Mouse (Mus musculus) heart, embryonic 10.5 days (tissue): Measurements from ENCODE around the gene Gm38655. TPM values are rescaled to one million over a fixed set of nuclear protein-coding genes. Genes with fewer than 3 reads are reported as not detected.
"Not testable (repeated sequence)": the region's sequence is repeated elsewhere in the genome, so short reads cannot be mapped to it uniquely, and the experiment has no call there.

Experiments used
- DNase-seq: peaks from one replicate; pipeline ENCODE4 v3.0.0-alpha.2; 2017; ENCODE audit warnings: low spot score
- H3K27ac ChIP-seq: fragments of 300-500 bp; sonication (generic); 2 replicates; pipeline ENCODE4 v1.5.1; 2016; ENCODE audit warnings: mild to moderate bottlenecking
- H3K27me3 ChIP-seq: fragments of 300-500 bp; sonication (generic); 2 replicates; pipeline ENCODE4 v1.6.1; 2016; ENCODE audit warnings: mild to moderate bottlenecking; ENCODE audit not compliant: poor library complexity, insufficient read depth, severe bottlenecking
- H3K36me3 ChIP-seq: fragments of 300-500 bp; sonication (generic); 2 replicates; pipeline ENCODE4 v1.6.1; 2016; ENCODE audit warnings: mild to moderate bottlenecking, moderate library complexity
- H3K4me1 ChIP-seq: fragments of 300-500 bp; sonication (generic); 2 replicates; pipeline ENCODE4 v1.6.1; 2016; ENCODE audit warnings: mild to moderate bottlenecking
- H3K4me3 ChIP-seq: fragments of 300-500 bp; sonication (generic); 2 replicates; pipeline ENCODE4 v1.5.1; 2016; ENCODE audit warnings: mild to moderate bottlenecking, moderate library complexity
- H3K9me3 ChIP-seq: fragments of 300-500 bp; sonication (generic); 2 replicates; pipeline ENCODE4 v1.6.1; 2016; ENCODE audit warnings: mild to moderate bottlenecking, moderate library complexity
- WGBS: fragments of 180-500 bp; shearing (Covaris S2); methylation state at CpG from one replicate; pipeline ENCODE4 v1.1.7; 2016; 5-methylcytosine and 5-hydroxymethylcytosine counted together
- polyA plus RNA-seq: library from polyadenylated mRNA; unstranded; fragments of >200 nt; fragmentation: Nextera tagmentation; extraction: Ambion mirVana; gene quantifications from 2 replicates; pipeline ENCODE4 v1.2.1, GENCODE M21; 2016

Gene Gm38655
- polyA plus RNA-seq: 0.54 TPM in 1 of 2 replicates, not detected in the other

- Histone ChIP-seq H3K4me1 (peaks cover 16% of the 10 kb centered on the region), H3K4me3 (no peak within 1 kb of the TSS), H3K27me3 (0 out of 2 replicates have a peak, but pooled peaks cover 8% of the 10 kb centered on the region), H3K36me3 (no peaks in the 10 kb centered on the region), H3K9me3 (no peaks in the 10 kb centered on the region), H3K27ac (no peak within 1 kb of the TSS)
- no peak for DNase-seq
- 70% methylated on average over 9 of the region's 9 CpGs for WGBS
Measured at GRCm38 (mm10) chr17:25175411-25175810, at the start of gene Gm38655. Gene Gm38655 (minus strand): TSS chr17:25175471.

- Histone ChIP-seq H3K4me1 (peaks cover 26% of the 10 kb centered on the region), H3K27ac (no peak overlapping the region; the same call in 1 of the 2 replicates), H3K4me3 (peak overlapping the region; percentile 5; the same call in 1 of the 2 replicates), H3K9me3 (no peaks in the 10 kb centered on the region), H3K36me3 (peaks cover 38% of the 10 kb centered on the region), H3K27me3 (no peaks in the 10 kb centered on the region)
- 87% methylated on average over 7 of the region's 7 CpGs for WGBS
- DNase-seq: no peak
Measured at GRCm38 (mm10) chr17:25224586-25225222, 49.4 kb upstream of the Gm38655 start.

- Histone ChIP-seq H3K27me3 (no peaks in the 10 kb centered on the region), H3K4me3 (peak overlapping the region; percentile 67), H3K9me3 (no peaks in the 10 kb centered on the region), H3K27ac (peak overlapping the region; percentile 77), H3K4me1 (peaks cover 26% of the 10 kb centered on the region), H3K36me3 (peaks cover 33% of the 10 kb centered on the region)
- 47% methylated on average over 6 of the region's 6 CpGs for WGBS
- no peak for DNase-seq
Measured at GRCm38 (mm10) chr17:25222951-25223601, 47.8 kb upstream of the Gm38655 start.

- H3K27ac ChIP-seq: peak overlapping the region; percentile 77
- peaks cover 32% of the 10 kb centered on the region for H3K36me3 ChIP-seq
- not testable (repeated sequence) for DNase-seq, H3K9me3 ChIP-seq, H3K27me3 ChIP-seq
- 8% methylated on average over 20 of the region's 28 CpGs for WGBS
- H3K4me3 ChIP-seq: peak overlapping the region; percentile 67
- peaks cover 26% of the 10 kb centered on the region for H3K4me1 ChIP-seq
Measured at GRCm38 (mm10) chr17:25222504-25222940, 47.3 kb upstream of the Gm38655 start.

GRCm38 (mm10) chr17:25221821-25222503, 46.7 kb upstream of the Gm38655 start:
- peak overlapping the region; percentile 84 for H3K27ac ChIP-seq
- H3K27me3 ChIP-seq: no peaks in the 10 kb centered on the region
- peak overlapping the region; percentile 67 for H3K4me3 ChIP-seq
- peak; percentile 90 for DNase-seq
- under 1% methylated on average over 21 of the region's 30 CpGs for WGBS
- H3K4me1 ChIP-seq: peaks cover 26% of the 10 kb centered on the region
- H3K9me3 ChIP-seq: no peaks in the 10 kb centered on the region
- H3K36me3 ChIP-seq: peaks cover 34% of the 10 kb centered on the region

GRCm38 (mm10) chr17:25220746-25221145, 45.5 kb upstream of the Gm38655 start:
- peaks cover 21% of the 10 kb centered on the region for H3K4me1 ChIP-seq
- H3K9me3 ChIP-seq: no peaks in the 10 kb centered on the region
- peaks cover 32% of the 10 kb centered on the region for H3K36me3 ChIP-seq
- H3K4me3 ChIP-seq: no peak overlapping the region
- no peak overlapping the region; the same call in 1 of the 2 replicates for H3K27ac ChIP-seq
- no peak for DNase-seq
- no peaks in the 10 kb centered on the region for H3K27me3 ChIP-seq
- WGBS: 86% methylated on average over 1 of the region's 1 CpGs

GRCm38 (mm10) chr17:25219492-25220295, 44.4 kb upstream of the Gm38655 start:
- 91% methylated on average over 15 of the region's 15 CpGs for WGBS
- peaks cover 42% of the 10 kb centered on the region for H3K36me3 ChIP-seq

GRCm38 (mm10) chr17:25218967-25219366, 43.7 kb upstream of the Gm38655 start:
- peaks cover 19% of the 10 kb centered on the region for H3K4me1 ChIP-seq
- H3K27ac ChIP-seq: no peak overlapping the region
- H3K9me3 ChIP-seq: no peaks in the 10 kb centered on the region
- peaks cover 49% of the 10 kb centered on the region for H3K36me3 ChIP-seq
- H3K27me3 ChIP-seq: no peaks in the 10 kb centered on the region
- 80% methylated on average over 9 of the region's 9 CpGs for WGBS
- DNase-seq: no peak
- H3K4me3 ChIP-seq: no peak overlapping the region

More at GRCm38 (mm10) chr17:25219492-25220295, 44.4 kb upstream of the Gm38655 start:
- Histone ChIP-seq H3K27ac (no peak overlapping the region), H3K27me3 (no peaks in the 10 kb centered on the region), H3K4me3 (no peak overlapping the region), H3K4me1 (peaks cover 21% of the 10 kb centered on the region), H3K9me3 (no peaks in the 10 kb centered on the region)
- DNase-seq: no peak

GRCm38 (mm10) chr17:25215431-25215830, 40.2 kb upstream of the Gm38655 start:
- WGBS: 81% methylated on average over 3 of the region's 3 CpGs
- H3K9me3 ChIP-seq: no peaks in the 10 kb centered on the region
- H3K36me3 ChIP-seq: peaks cover 76% of the 10 kb centered on the region
- H3K4me3 ChIP-seq: no peak overlapping the region
- no peaks in the 10 kb centered on the region for H3K27me3 ChIP-seq
- no peaks in the 10 kb centered on the region for H3K4me1 ChIP-seq
- H3K27ac ChIP-seq: no peak overlapping the region
- DNase-seq: no peak

GRCm38 (mm10) chr17:25211705-25212104, 36.4 kb upstream of the Gm38655 start:
- H3K9me3 ChIP-seq: no peaks in the 10 kb centered on the region
- H3K27ac ChIP-seq: no peak overlapping the region
- H3K4me1 ChIP-seq: no peaks in the 10 kb centered on the region
- H3K27me3 ChIP-seq: no peaks in the 10 kb centered on the region
- DNase-seq: no peak
- 67% methylated on average over 4 of the region's 4 CpGs for WGBS
- no peak overlapping the region for H3K4me3 ChIP-seq
- peaks cover 90% of the 10 kb centered on the region for H3K36me3 ChIP-seq

GRCm38 (mm10) chr17:25210680-25211466, 35.6 kb upstream of the Gm38655 start:
- Histone ChIP-seq H3K9me3 (no peaks in the 10 kb centered on the region), H3K4me1 (no peaks in the 10 kb centered on the region), H3K27me3 (no peaks in the 10 kb centered on the region), H3K4me3 (no peak overlapping the region), H3K36me3 (peaks cover 91% of the 10 kb centered on the region), H3K27ac (no peak overlapping the region)
- no peak for DNase-seq
- 82% methylated on average over 15 of the region's 15 CpGs for WGBS

- Histone ChIP-seq H3K27me3 (no peaks in the 10 kb centered on the region), H3K36me3 (peaks cover 89% of the 10 kb centered on the region), H3K27ac (no peak overlapping the region), H3K9me3 (no peaks in the 10 kb centered on the region), H3K4me3 (no peak overlapping the region), H3K4me1 (no peaks in the 10 kb centered on the region)
- DNase-seq: no peak
- 92% methylated on average over 4 of the region's 4 CpGs for WGBS
Measured at GRCm38 (mm10) chr17:25210006-25210405, 34.7 kb upstream of the Gm38655 start.
